Mouse (Mus musculus) limb, embryonic 14.5 days (tissue): ENCODE measurements around the gene Smad5. TPM values are rescaled to one million over a fixed set of nuclear protein-coding genes. Genes with fewer than 3 reads are reported as not detected.
A peak's percentile ranks its signal among the peaks of the same experiment; 100 is the strongest.

Experiments
- ATAC-seq: fragments of 200-750 bp; cut with Nextera tagmentation; 2 replicates; pipeline ENCODE4 v1.8.0; 2017; ENCODE audit warnings: low read depth, moderate number of reproducible peaks, moderate TSS enrichment; ENCODE audit not compliant: low FRiP score
- DNase-seq: peaks from one replicate; pipeline ENCODE4 v3.0.0-alpha.2; 2015; ENCODE audit warnings: low spot score
- H3K27ac ChIP-seq: fragments of 300-500 bp; sonication (generic); replicated peaks from 2 replicates; pipeline ENCODE4 v1.5.1; 2014; ENCODE audit warnings: low read depth, mild to moderate bottlenecking, low read length, moderate library complexity, mixed read lengths
- H3K27me3 ChIP-seq: fragments of 300-500 bp; sonication (generic); 2 replicates; pipeline ENCODE4 v1.6.1; 2014; ENCODE audit warnings: low read length, mixed read lengths; ENCODE audit not compliant: control insufficient read depth, insufficient read depth
- H3K36me3 ChIP-seq: fragments of 300-500 bp; sonication (generic); 2 replicates; pipeline ENCODE4 v1.6.1; 2014; ENCODE audit warnings: mild to moderate bottlenecking, low read length, moderate library complexity, mixed read lengths; ENCODE audit not compliant: control insufficient read depth, insufficient read depth
- H3K4me1 ChIP-seq: fragments of 300-500 bp; sonication (generic); 2 replicates; pipeline ENCODE4 v1.6.1; 2014; ENCODE audit warnings: antibody characterized with exemption, low read length, mixed read lengths; ENCODE audit not compliant: control insufficient read depth, insufficient read depth
- H3K4me2 ChIP-seq: fragments of 300-500 bp; sonication (generic); replicated peaks from 2 replicates; pipeline ENCODE4 v1.6.1; 2014; ENCODE audit warnings: low read depth, mild to moderate bottlenecking, low read length, moderate library complexity; ENCODE audit not compliant: severe bottlenecking
- H3K4me3 ChIP-seq: fragments of 300-500 bp; sonication (generic); replicated peaks from 2 replicates; pipeline ENCODE4 v1.5.1; 2014; ENCODE audit warnings: low read length
- H3K9ac ChIP-seq: fragments of 300-500 bp; sonication (generic); 2 replicates; pipeline ENCODE4 v1.6.1; 2014; ENCODE audit warnings: mild to moderate bottlenecking, low read depth, low read length, moderate library complexity; ENCODE audit not compliant: severe bottlenecking
- H3K9me3 ChIP-seq: fragments of 300-500 bp; sonication (generic); 2 replicates; pipeline ENCODE4 v1.6.1; 2016; ENCODE audit warnings: low read length; ENCODE audit not compliant: control insufficient read depth
- POLR2A ChIP-seq: fragments of 200-500 bp; IDR thresholded peaks from 2 replicates; pipeline ENCODE4 v1.8.0; 2012; ENCODE audit warnings: inconsistent platforms, mild to moderate bottlenecking, moderate library complexity, borderline replicate concordance; ENCODE audit not compliant: insufficient read depth, insufficient read length; ENCODE audit errors: extremely low read depth
- WGBS: fragments of 180-500 bp; shearing (Covaris S2); extraction: QIAGEN DNeasy Blood & Tissue Kit; methylation state at CpG from one replicate; pipeline ENCODE4 v1.1.7; 2014; 5-methylcytosine and 5-hydroxymethylcytosine counted together
- polyA plus RNA-seq, 2 experiments: library from polyadenylated mRNA; depleted of rRNA in 1 of 2; stranded (reverse) in 1 of 2; unstranded in 1 of 2; fragments of >200 nt; fragmentation: Nextera tagmentation in 1 of 2; extraction: Ambion mirVana in 1 of 2; gene quantifications; 2 replicates each; pipeline versions ENCODE4 v1.2.1 to v1.2.3; 2012 to 2014

Smad5 gene
- polyA plus RNA-seq, 2 experiments = 48.2 to 58.5 TPM

DNA sequence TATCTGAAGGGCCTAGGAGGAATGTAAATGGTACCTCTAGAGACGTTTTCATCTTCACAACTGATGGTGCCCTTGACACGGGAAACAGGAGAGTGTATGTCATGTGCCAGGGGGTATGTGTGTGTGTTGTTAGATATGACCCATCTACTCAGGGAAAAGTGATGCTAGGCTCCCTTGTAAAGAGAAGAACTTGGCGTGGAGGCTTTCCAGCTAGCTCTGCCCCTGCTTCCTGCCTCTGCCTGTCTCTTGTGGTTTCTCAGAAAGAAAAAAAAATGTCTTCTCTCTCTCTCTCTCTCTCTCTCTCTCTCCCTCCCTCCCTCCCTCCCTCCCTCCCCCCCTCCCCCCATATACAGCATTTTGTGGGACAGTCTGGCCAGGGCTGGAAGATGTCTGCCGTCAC is 20.9 kb upstream of the Smad5 start:
- Histone ChIP-seq H3K4me1 (0 out of 2 replicates have a peak, but pooled peaks cover 5% of the 10 kb centered on the region), H3K36me3 (no peaks in the 10 kb centered on the region), H3K4me3 (no peak overlapping the region), H3K9me3 (no peaks in the 10 kb centered on the region), H3K9ac (no peak overlapping the region), H3K27me3 (no peaks in the 10 kb centered on the region), H3K4me2 (no peak overlapping the region), H3K27ac (no peak overlapping the region)
- no peak for DNase-seq
- no peak for ATAC-seq
- WGBS = 70% methylated on average over 4 of the region's 4 CpGs
- TF ChIP-seq POLR2A = no peak

GRCm38 (mm10) chr13:56682326-56682725 is 20.5 kb upstream of the Smad5 start:
- ATAC-seq = no peak
- 0 out of 2 replicates have a peak overlapping the region, but pooled peaks have one; percentile 35 for H3K27ac ChIP-seq
- peak; percentile 32 for DNase-seq
- no peaks in the 10 kb centered on the region for H3K27me3 ChIP-seq
- 0 out of 2 replicates have a peak, but pooled peaks cover 5% of the 10 kb centered on the region for H3K4me1 ChIP-seq
- H3K9ac ChIP-seq = no peak overlapping the region
- no peaks in the 10 kb centered on the region for H3K9me3 ChIP-seq
- WGBS = 68% methylated on average over 17 of the region's 17 CpGs
- no peak overlapping the region for H3K4me2 ChIP-seq
- TF ChIP-seq POLR2A = no peak
- no peaks in the 10 kb centered on the region for H3K36me3 ChIP-seq
- no peak overlapping the region for H3K4me3 ChIP-seq

- Histone ChIP-seq H3K9me3 (no peaks in the 10 kb centered on the region), H3K27me3 (no peaks in the 10 kb centered on the region), H3K4me3 (no peak overlapping the region), H3K9ac (no peak overlapping the region), H3K36me3 (no peaks in the 10 kb centered on the region), H3K27ac (no peak overlapping the region), H3K4me2 (no peak overlapping the region), H3K4me1 (0 out of 2 replicates have a peak, but pooled peaks cover 5% of the 10 kb centered on the region)
- 88% methylated on average over 7 of the region's 7 CpGs for WGBS
- DNase-seq (no peak), ATAC-seq (no peak)
- no peak for TF ChIP-seq POLR2A
Observed at GRCm38 (mm10) chr13:56683306-56683705, 19.5 kb upstream of the Smad5 start.

- 17% methylated on average over 7 of the region's 7 CpGs for whole genome bisulfite sequencing
- no peak overlapping the region for H3K9ac ChIP-seq
- no peak for TF ChIP-seq POLR2A
- no peak overlapping the region for H3K27ac ChIP-seq
- H3K4me2 ChIP-seq = no peak overlapping the region
- no peak overlapping the region for H3K4me3 ChIP-seq
- no peaks in the 10 kb centered on the region for H3K9me3 ChIP-seq
- no peak for ATAC-seq
- H3K27me3 ChIP-seq = no peaks in the 10 kb centered on the region
- no peaks in the 10 kb centered on the region for H3K36me3 ChIP-seq
- no peak for DNase-seq
- peaks cover 8% of the 10 kb centered on the region for H3K4me1 ChIP-seq
Observed at GRCm38 (mm10) chr13:56692011-56692410, 10.8 kb upstream of the Smad5 start.

DNA sequence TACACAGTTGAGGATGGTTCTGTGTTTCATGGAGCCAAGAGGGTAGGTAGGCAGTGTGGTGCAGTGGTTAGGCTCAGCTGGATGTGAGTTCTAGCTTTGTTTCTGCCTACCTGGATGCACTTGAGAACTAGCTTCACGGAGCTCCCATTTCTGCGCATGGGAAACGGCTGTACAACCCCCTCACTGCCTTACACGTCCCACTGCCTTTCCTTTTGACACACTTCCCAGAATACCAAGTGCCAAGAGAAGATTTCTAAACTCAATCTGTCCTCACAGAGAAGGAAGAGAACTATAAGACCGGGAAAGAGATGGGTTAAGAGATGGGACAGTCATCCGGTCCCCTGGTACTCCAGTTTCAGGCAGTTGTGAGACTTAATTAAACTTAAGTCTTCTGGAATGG is 10.2 kb upstream of the Smad5 start:
- ATAC-seq (no peak), DNase-seq (no peak)
- Histone ChIP-seq H3K36me3 (no peaks in the 10 kb centered on the region), H3K4me2 (no peak overlapping the region), H3K27me3 (no peaks in the 10 kb centered on the region), H3K4me1 (peaks cover 14% of the 10 kb centered on the region), H3K27ac (no peak overlapping the region), H3K9ac (no peak overlapping the region), H3K9me3 (no peaks in the 10 kb centered on the region), H3K4me3 (no peak overlapping the region)
- WGBS = 87% methylated on average over 6 of the region's 6 CpGs
- no peak for TF ChIP-seq POLR2A

DNA sequence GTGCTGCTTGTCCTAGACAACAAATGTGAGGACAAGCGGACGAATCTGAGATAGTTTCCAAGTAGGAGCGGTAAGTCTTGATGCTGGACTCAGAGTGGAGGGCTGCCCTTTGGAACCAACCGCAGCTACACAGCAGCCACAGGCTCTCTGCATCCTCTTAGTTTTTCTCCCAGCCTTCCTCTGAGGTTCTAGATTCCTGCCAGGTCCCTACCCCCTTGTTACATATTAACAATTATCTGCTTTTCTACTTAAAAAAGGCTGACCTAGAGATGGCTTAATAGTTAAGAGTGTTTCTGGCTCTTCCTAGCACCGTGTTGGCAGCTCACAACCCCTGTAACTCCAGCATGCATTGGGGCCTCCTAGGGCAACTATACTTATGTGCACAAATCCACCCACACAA is 7.1 kb upstream of the Smad5 start:
- H3K4me3 ChIP-seq = no peak overlapping the region
- no peaks in the 10 kb centered on the region for H3K27me3 ChIP-seq
- H3K4me2 ChIP-seq = no peak overlapping the region
- 78% methylated on average over 5 of the region's 5 CpGs for WGBS
- ATAC-seq (no peak), DNase-seq (no peak)
- H3K9ac ChIP-seq = no peak overlapping the region
- H3K9me3 ChIP-seq = no peaks in the 10 kb centered on the region
- no peak overlapping the region for H3K27ac ChIP-seq
- no peaks in the 10 kb centered on the region for H3K36me3 ChIP-seq
- TF ChIP-seq POLR2A = no peak
- H3K4me1 ChIP-seq = peaks cover 33% of the 10 kb centered on the region
